Mouse (Mus musculus): ENCODE measurements around the gene Ntrk3. TPM values are rescaled to one million over a fixed set of nuclear protein-coding genes. Genes with fewer than 3 reads are reported as not detected.

Ntrk3 gene
- polyA plus RNA-seq, 1 experiment from 2014 or later: 1.2 TPM

DNA sequence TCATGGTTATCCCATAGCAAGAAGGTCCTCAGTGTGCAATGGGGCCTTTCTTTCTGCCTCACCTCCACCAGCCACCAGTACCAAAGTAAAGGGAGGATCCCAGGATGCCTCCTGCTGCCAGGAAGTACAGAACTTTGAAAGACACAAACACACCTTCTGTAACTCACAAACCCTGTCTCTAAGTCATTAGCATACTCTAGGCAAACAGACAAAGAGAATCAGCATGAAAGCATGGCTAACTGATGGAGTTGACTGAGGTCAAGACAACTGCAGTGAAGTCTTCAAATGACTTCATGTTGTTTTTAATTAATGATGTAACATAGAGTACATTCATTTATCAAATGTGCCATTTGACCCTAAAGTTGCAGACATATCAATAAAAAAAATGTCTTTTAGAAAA is 339.4 kb downstream of the Ntrk3 start:
- Histone ChIP-seq H3K4me2 (replicated peaks; ENCODE audit: low read depth) (no peak overlapping the region), H3K27ac (ENCODE audit: low read depth, low read length) (no peak overlapping the region)
- ATAC-seq: no peak

DNA sequence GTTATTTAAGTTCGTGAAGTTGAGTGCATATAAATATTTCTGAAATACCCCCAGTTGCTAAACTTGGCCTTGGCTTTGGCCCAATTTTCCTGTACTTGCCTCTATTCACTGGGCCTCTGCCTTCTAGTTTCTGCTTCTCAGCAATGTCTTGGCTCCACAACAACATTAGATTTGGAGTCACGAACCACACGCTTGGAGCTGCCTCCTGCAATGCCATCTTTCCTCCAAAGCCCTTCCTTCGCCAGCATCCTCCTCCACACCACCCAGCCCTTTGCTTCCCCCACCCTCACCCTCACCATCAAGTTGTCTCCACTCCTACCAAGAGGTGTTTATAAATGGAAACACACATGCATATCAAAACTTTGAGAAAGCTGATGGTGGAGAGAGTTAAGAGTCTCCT is 340.6 kb downstream of the Ntrk3 start:
- Histone ChIP-seq H3K27ac (ENCODE audit: low read depth, low read length) (no peak overlapping the region), H3K4me2 (replicated peaks; ENCODE audit: low read depth) (no peak overlapping the region), H3K27me3 (replicated peaks; ENCODE audit: control insufficient read depth, insufficient read depth, low read length) (no peaks in the 10 kb centered on the region), H3K9ac (ENCODE audit: low read depth, low read length) (no peak overlapping the region), H3K9me3 (ENCODE audit: control insufficient read depth) (no peaks in the 10 kb centered on the region), H3K4me1 (replicated peaks; ENCODE audit: control insufficient read depth, insufficient read depth, low read length) (no peaks in the 10 kb centered on the region), H3K36me3 (ENCODE audit: control insufficient read depth, insufficient read depth) (no peaks in the 10 kb centered on the region), H3K4me3 (ENCODE audit: low read depth, low read length) (no peak overlapping the region)
- TF ChIP-seq CTCF (IDR thresholded peaks at IDR 0.05; ENCODE audit: low read depth): no peak
- WGBS: 70% methylated on average over 4 of the region's 4 CpGs
- ATAC-seq: no peak

More for the DNA sequence above, 339.4 kb downstream of the Ntrk3 start:
- TF ChIP-seq CTCF (IDR thresholded peaks at IDR 0.05; ENCODE audit: low read depth): no peak
- H3K9me3 ChIP-seq (ENCODE audit: control insufficient read depth): no peaks in the 10 kb centered on the region
- no peak overlapping the region for H3K9ac ChIP-seq (ENCODE audit: low read depth, low read length)
- H3K4me3 ChIP-seq (ENCODE audit: low read depth, low read length): no peak overlapping the region
- H3K4me1 ChIP-seq (replicated peaks; ENCODE audit: control insufficient read depth, insufficient read depth, low read length): no peaks in the 10 kb centered on the region
- no peaks in the 10 kb centered on the region for H3K27me3 ChIP-seq (replicated peaks; ENCODE audit: control insufficient read depth, insufficient read depth, low read length)
- H3K36me3 ChIP-seq (ENCODE audit: control insufficient read depth, insufficient read depth): no peaks in the 10 kb centered on the region

DNA sequence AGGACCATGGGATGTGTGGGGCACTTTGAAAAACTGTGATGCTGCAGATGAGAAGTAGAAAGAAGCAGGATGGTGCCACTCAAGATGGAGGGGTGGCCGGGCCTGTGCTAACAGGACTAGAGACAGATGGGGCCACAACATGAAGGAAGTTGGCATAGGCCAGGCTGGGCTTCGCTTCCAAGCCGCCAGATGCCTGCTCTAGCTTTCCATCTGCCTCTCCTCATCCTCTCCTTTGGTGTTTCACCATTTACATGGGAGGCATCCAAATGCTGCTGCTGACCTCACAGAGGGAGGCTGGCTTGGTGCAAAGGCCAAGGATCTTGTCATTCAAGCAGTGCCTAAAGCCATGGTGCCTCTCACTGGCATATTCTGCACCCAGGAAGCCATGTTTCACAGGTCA is 347.8 kb downstream of the Ntrk3 start:
- Histone ChIP-seq H3K27ac (ENCODE audit: low read depth, low read length) (no peak overlapping the region), H3K4me1 (replicated peaks; ENCODE audit: control insufficient read depth, insufficient read depth, low read length) (no peaks in the 10 kb centered on the region), H3K9me3 (ENCODE audit: control insufficient read depth) (no peaks in the 10 kb centered on the region), H3K4me2 (replicated peaks; ENCODE audit: low read depth) (no peak overlapping the region), H3K4me3 (ENCODE audit: low read depth, low read length) (no peak overlapping the region), H3K36me3 (ENCODE audit: control insufficient read depth, insufficient read depth) (no peaks in the 10 kb centered on the region), H3K9ac (ENCODE audit: low read depth, low read length) (no peak overlapping the region), H3K27me3 (replicated peaks; ENCODE audit: control insufficient read depth, insufficient read depth, low read length) (no peaks in the 10 kb centered on the region)
- 88% methylated on average over 3 of the region's 3 CpGs for WGBS
- no peak for TF ChIP-seq CTCF (IDR thresholded peaks at IDR 0.05; ENCODE audit: low read depth)
- ATAC-seq: no peak

DNA sequence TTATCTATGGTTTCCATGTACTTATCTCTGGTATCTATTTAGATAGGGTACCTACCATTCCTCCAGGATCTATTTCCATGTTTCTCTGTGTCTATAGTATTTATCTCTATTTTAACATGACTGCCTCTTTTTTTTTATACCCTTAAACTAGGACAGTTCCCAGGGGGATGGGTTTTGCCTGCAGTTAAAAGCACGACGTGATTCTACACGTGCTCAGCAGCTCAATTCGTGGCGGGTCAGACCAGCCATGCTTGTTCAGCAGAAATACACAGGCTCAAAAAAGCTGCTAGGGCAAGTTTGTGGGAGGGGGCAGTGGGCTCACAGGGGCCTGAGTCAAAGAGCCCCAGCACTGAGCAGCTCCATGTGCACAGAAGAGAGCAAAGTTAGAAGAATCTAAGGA is 349.7 kb downstream of the Ntrk3 start:
- Histone ChIP-seq H3K4me1 (replicated peaks; ENCODE audit: control insufficient read depth, insufficient read depth, low read length) (no peaks in the 10 kb centered on the region), H3K4me3 (ENCODE audit: low read depth, low read length) (no peak overlapping the region), H3K27me3 (replicated peaks; ENCODE audit: control insufficient read depth, insufficient read depth, low read length) (no peaks in the 10 kb centered on the region), H3K9ac (ENCODE audit: low read depth, low read length) (no peak overlapping the region), H3K4me2 (replicated peaks; ENCODE audit: low read depth) (no peak overlapping the region), H3K9me3 (ENCODE audit: control insufficient read depth) (no peaks in the 10 kb centered on the region), H3K36me3 (ENCODE audit: control insufficient read depth, insufficient read depth) (no peaks in the 10 kb centered on the region), H3K27ac (ENCODE audit: low read depth, low read length) (no peak overlapping the region)
- WGBS: 76% methylated on average over 5 of the region's 5 CpGs
- ATAC-seq: no peak
- TF ChIP-seq CTCF (IDR thresholded peaks at IDR 0.05; ENCODE audit: low read depth): no peak

DNA sequence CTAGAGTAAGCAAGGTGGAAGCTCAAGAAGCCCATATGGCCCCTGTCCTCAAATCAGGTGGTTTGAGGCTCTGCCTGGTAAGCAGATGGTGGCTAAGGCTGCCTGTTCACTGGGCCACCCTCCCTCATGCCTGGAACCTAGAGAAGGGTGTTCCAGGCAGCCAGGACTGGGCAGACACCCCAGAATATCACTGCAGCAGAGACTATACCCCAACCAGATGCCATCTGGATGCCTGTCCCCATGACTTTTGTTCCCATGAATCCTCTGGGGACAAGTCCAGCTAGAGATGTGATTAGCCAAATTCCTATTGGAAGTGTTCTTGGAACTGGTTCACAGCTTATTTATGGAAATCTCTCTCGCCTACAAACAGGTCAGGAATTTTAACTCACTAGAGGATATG is 351.8 kb downstream of the Ntrk3 start:
- no peaks in the 10 kb centered on the region for H3K36me3 ChIP-seq (ENCODE audit: control insufficient read depth, insufficient read depth)
- H3K4me3 ChIP-seq (ENCODE audit: low read depth, low read length): no peak overlapping the region
- ATAC-seq: no peak
- H3K4me1 ChIP-seq (replicated peaks; ENCODE audit: control insufficient read depth, insufficient read depth, low read length): no peaks in the 10 kb centered on the region
- H3K9me3 ChIP-seq (ENCODE audit: control insufficient read depth): no peaks in the 10 kb centered on the region
- H3K9ac ChIP-seq (ENCODE audit: low read depth, low read length): no peak overlapping the region
- H3K4me2 ChIP-seq (replicated peaks; ENCODE audit: low read depth): no peak overlapping the region
- no peak for TF ChIP-seq CTCF (IDR thresholded peaks at IDR 0.05; ENCODE audit: low read depth)
- no peak overlapping the region for H3K27ac ChIP-seq (ENCODE audit: low read depth, low read length)
- WGBS: 58% methylated on average over 1 of the region's 1 CpGs
- H3K27me3 ChIP-seq (replicated peaks; ENCODE audit: control insufficient read depth, insufficient read depth, low read length): no peaks in the 10 kb centered on the region

DNA sequence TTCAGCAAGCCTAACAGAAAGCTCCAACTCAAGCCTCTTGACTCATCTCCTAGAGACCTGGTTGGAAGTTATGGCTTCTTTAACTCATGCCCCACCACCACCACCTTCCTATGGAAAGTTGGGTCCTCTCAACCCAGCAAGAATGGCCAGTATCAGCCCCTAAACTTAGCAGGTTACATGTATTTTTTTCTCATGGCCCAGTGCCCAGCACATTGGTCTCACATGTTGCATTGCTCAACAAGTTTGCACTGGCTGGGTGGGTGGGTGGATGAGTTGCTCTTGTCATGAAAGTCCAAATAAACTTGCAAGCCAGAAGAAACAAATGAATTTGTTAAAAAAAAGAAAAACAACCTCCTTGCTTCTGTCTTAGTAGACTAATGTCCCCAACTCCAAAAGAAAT is 353.7 kb downstream of the Ntrk3 start:
- ATAC-seq: no peak
- H3K4me3 ChIP-seq (ENCODE audit: low read depth, low read length): no peak overlapping the region
- H3K27me3 ChIP-seq (replicated peaks; ENCODE audit: control insufficient read depth, insufficient read depth, low read length): no peaks in the 10 kb centered on the region
- no peak overlapping the region for H3K9ac ChIP-seq (ENCODE audit: low read depth, low read length)
- H3K9me3 ChIP-seq (ENCODE audit: control insufficient read depth): no peaks in the 10 kb centered on the region
- no peaks in the 10 kb centered on the region for H3K4me1 ChIP-seq (replicated peaks; ENCODE audit: control insufficient read depth, insufficient read depth, low read length)
- TF ChIP-seq CTCF (IDR thresholded peaks at IDR 0.05; ENCODE audit: low read depth): no peak
- H3K36me3 ChIP-seq (ENCODE audit: control insufficient read depth, insufficient read depth): no peaks in the 10 kb centered on the region
- no peak overlapping the region for H3K27ac ChIP-seq (ENCODE audit: low read depth, low read length)
- no peak overlapping the region for H3K4me2 ChIP-seq (replicated peaks; ENCODE audit: low read depth)

DNA sequence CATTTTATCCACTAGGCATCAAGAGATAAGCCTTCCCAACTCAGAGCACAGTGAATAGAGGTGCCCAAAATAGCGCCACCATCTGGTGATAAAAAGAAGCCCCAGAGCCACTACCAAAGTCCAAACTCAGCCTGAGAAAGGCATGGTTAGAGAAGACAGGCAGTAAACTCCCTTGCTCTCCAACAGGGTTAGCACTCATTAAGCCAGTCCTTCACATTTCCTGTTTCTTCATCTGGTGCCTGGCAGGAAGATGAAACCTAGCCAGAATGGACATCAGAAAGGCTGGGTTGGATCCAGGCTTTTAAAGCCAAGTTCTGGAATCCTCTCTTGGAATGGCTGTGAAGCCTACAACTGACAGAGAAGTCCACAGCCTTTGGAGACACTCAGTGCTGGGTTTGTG is 355.7 kb downstream of the Ntrk3 start:
- Histone ChIP-seq H3K9ac (ENCODE audit: low read depth, low read length) (no peak overlapping the region), H3K9me3 (ENCODE audit: control insufficient read depth) (no peaks in the 10 kb centered on the region), H3K4me3 (ENCODE audit: low read depth, low read length) (no peak overlapping the region), H3K27me3 (replicated peaks; ENCODE audit: control insufficient read depth, insufficient read depth, low read length) (no peaks in the 10 kb centered on the region), H3K36me3 (ENCODE audit: control insufficient read depth, insufficient read depth) (no peaks in the 10 kb centered on the region), H3K27ac (ENCODE audit: low read depth, low read length) (no peak overlapping the region), H3K4me2 (replicated peaks; ENCODE audit: low read depth) (no peak overlapping the region), H3K4me1 (replicated peaks; ENCODE audit: control insufficient read depth, insufficient read depth, low read length) (no peaks in the 10 kb centered on the region)
- TF ChIP-seq CTCF (IDR thresholded peaks at IDR 0.05; ENCODE audit: low read depth): no peak
- WGBS: 15% methylated on average over 1 of the region's 1 CpGs
- no peak for ATAC-seq

Data from intestine, postnatal 0 days (tissue).